25 mouse cellular contexts compared by ENCODE assay signal in the genomic region with DNA sequence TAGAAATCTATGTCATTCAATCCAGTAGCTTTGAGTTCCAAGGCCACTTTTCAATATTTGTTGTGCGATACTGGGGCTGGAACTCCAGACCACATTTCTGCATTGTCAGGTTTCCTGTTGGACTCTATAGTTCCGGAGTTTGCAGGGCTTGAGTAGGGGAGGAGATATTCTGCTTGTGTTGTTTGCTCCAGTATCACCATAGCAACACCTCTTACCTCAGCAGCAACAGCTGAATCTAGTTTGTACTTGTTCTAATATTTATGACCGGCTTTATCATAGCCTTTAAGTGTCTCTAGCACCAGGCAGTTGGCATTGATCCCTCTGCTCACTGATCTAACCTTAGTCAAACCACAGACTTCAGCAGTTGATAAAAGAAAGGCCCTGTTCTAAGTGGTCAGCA. TPM values are rescaled to one million over a fixed set of nuclear protein-coding genes. Genes with fewer than 3 reads are reported as not detected.
DNase-seq lines count a peak whose midpoint lies in the region; ATAC-seq and TF ChIP-seq lines count a peak whose summit lies in the region.
"Had no signal": no experiment of that assay in that cellular context is flagged by ENCODE, and none has a peak within 500 bp of the region (broad histone marks: within the 10 kb centered on the region; RNA-seq: fewer than 3 reads in every experiment).

No protein-coding gene starts in this region.

- H3K4me3 ChIP-seq in lung, embryonic 14.5 days (ENCODE audit: low read depth, low read length), result no peak overlapping the region
- no peak overlapping the region for H3K4me3 ChIP-seq in lung, adult 2 months (replicated peaks; ENCODE audit: extremely low read depth, low read depth, low read length)
- H3K4me3 ChIP-seq: embryonic facial prominence, embryonic 15.5 days; hindbrain, embryonic 15.5 days had no signal

- 68% methylated on average over 3 of the region's 3 CpGs for WGBS in lung, embryonic 14.5 days
- whole genome bisulfite sequencing in lung, adult 2 months, result 23% methylated on average over 3 of the region's 3 CpGs

- H3K36me3 ChIP-seq in lung, embryonic 14.5 days (ENCODE audit: insufficient read depth), result no peaks in the 10 kb centered on the region
- H3K36me3 ChIP-seq: embryonic facial prominence, embryonic 15.5 days; G1E; hindbrain, embryonic 15.5 days had no signal

- H3K9me3 ChIP-seq in lung, embryonic 14.5 days (ENCODE audit: low read depth, low read length), result no peaks in the 10 kb centered on the region
- H3K9me3 ChIP-seq: embryonic facial prominence, embryonic 15.5 days; G1E; hindbrain, embryonic 15.5 days had no signal

- H3K4me1 ChIP-seq in lung, embryonic 14.5 days (ENCODE audit: insufficient read depth), result no peaks in the 10 kb centered on the region
- H3K4me1 ChIP-seq in lung, adult 2 months (ENCODE audit: control insufficient read depth, insufficient read depth, low read length), result no peaks in the 10 kb centered on the region
- H3K4me1 ChIP-seq: embryonic facial prominence, embryonic 15.5 days; hindbrain, embryonic 15.5 days had no signal

- ATAC-seq in lung, embryonic 14.5 days (ENCODE audit: insufficient read depth), result no peak
- ATAC-seq in megakaryocyte progenitor cell, adult 5-6 weeks (replicated peaks; ENCODE audit: poor library complexity), result 0 out of 2 replicates have a peak, but pooled peaks have one; percentile 26
- no peak for ATAC-seq in CD4-positive, CD25-positive, alpha-beta regulatory T cell, adult 4 months
- ATAC-seq: activated CD4-positive, CD25-positive, alpha-beta regulatory T cell, adult 4 months; forebrain, postnatal 0 days had no signal

- peak; percentile 4 for DNase-seq in embryo, embryonic 11 days
- DNase-seq in embryo, embryonic 10.5 days (ENCODE audit: low spot score), result no peak
- peak; percentile 1 for DNase-seq in lung, embryonic 14.5 days
- DNase-seq in lung, adult 2 months, result no peak
- DNase-seq in c-Kit-positive CD71-negative TER-119-negative erythroid progenitor cells, embryonic 14.5 days (ENCODE audit: low read depth), result peak; percentile 10
- DNase-seq in thymus, postnatal 0 days (ENCODE audit: low spot score), result no peak
- DNase-seq: adrenal gland, postnatal 25 days; cerebellum, adult 2 months; forebrain, postnatal 0 days; heart, postnatal 14 days; kidney, adult 11 months; kidney, postnatal 10 days; right cerebral cortex, postnatal 4 days; thymus, postnatal 14 days had no signal

- H3K9ac ChIP-seq in lung, embryonic 14.5 days, result no peak overlapping the region
- H3K9ac ChIP-seq: embryonic facial prominence, embryonic 15.5 days; forebrain, postnatal 0 days; hindbrain, embryonic 15.5 days had no signal

- no peak for TF ChIP-seq CTCF in lung, embryonic 14.5 days (IDR thresholded peaks at IDR 0.05; ENCODE audit: low read depth)
- TF ChIP-seq CTCF in lung, adult 2 months (IDR thresholded peaks at IDR 0.05; ENCODE audit: insufficient read depth, low read length), result no peak

- H3K27me3 ChIP-seq in lung, embryonic 14.5 days (ENCODE audit: insufficient read depth, low read length), result no peaks in the 10 kb centered on the region
- H3K27me3 ChIP-seq: embryonic facial prominence, embryonic 15.5 days; hindbrain, embryonic 15.5 days had no signal

- no peak for TF ChIP-seq POLR2A in lung, adult 2 months (IDR thresholded peaks at IDR 0.05; ENCODE audit: borderline replicate concordance, extremely low read depth, low read depth, low read length)

- H3K27ac ChIP-seq in lung, embryonic 14.5 days (ENCODE audit: low read depth), result no peak overlapping the region
- H3K27ac ChIP-seq: embryonic facial prominence, embryonic 15.5 days; hindbrain, embryonic 15.5 days had no signal

- no peak overlapping the region for H3K4me2 ChIP-seq in lung, embryonic 14.5 days
- H3K4me2 ChIP-seq: embryonic facial prominence, embryonic 15.5 days; heart, embryonic 11.5 days; hindbrain, embryonic 15.5 days; liver, embryonic 11.5 days had no signal

RNA-seq across cellular contexts. Expression of a gene that starts 45.4 kb away (rescaled TPM):
- polyA plus RNA-seq in lung, embryonic 14.5 days (2014; fragmentation: Nextera tagmentation; extraction: Ambion mirVana), result 0.49 and 0.76 TPM in 2 replicates
- polyA plus RNA-seq in lung, adult 2 months (2012; rRNA removed), result 1.0 and 1.3 TPM in 2 replicates
- total RNA-seq in megakaryocyte progenitor cell, adult 5-6 weeks (2015), result not detected in 2 replicates
- 0.07 TPM in 1 of 2 replicates, not detected in the other for total RNA-seq in megakaryocyte progenitor cell, adult 5-6 weeks (2017)
- polyA plus RNA-seq in thymus, postnatal 0 days (2015; fragmentation: Nextera tagmentation; extraction: Ambion mirVana), result 0.18 TPM in 1 of 2 replicates, not detected in the other
- polyA plus RNA-seq in CD4-positive, CD25-positive, alpha-beta regulatory T cell, adult 4 months (2017; shearing (Covaris generic)), result not detected
- total RNA-seq: granulocyte monocyte progenitor cell, adult 5-6 weeks; megakaryocyte-erythroid progenitor cell, adult 5-6 weeks had no signal
- polyA plus RNA-seq: activated CD4-positive, CD25-positive, alpha-beta regulatory T cell, adult 4 months; G1E; liver, embryonic 11.5 days had no signal

RNA-seq across cellular contexts. Expression of a gene that starts 47.7 kb away (rescaled TPM):
- not detected in 2 replicates for polyA plus RNA-seq in lung, embryonic 14.5 days (2014; fragmentation: Nextera tagmentation; extraction: Ambion mirVana)
- polyA plus RNA-seq in lung, adult 2 months (2012; rRNA removed), result 1.7 and 2.6 TPM in 2 replicates
- total RNA-seq in megakaryocyte progenitor cell, adult 5-6 weeks (2015), result not detected in 2 replicates
- not detected in 2 replicates for total RNA-seq in megakaryocyte progenitor cell, adult 5-6 weeks (2017)
- 0.09 and 0.16 TPM in 2 replicates for polyA plus RNA-seq in thymus, postnatal 0 days (2015; fragmentation: Nextera tagmentation; extraction: Ambion mirVana)
- not detected for polyA plus RNA-seq in CD4-positive, CD25-positive, alpha-beta regulatory T cell, adult 4 months (2017; shearing (Covaris generic))
- total RNA-seq: gastrocnemius, adult 18-20 months; granulocyte monocyte progenitor cell, adult 5-6 weeks; megakaryocyte-erythroid progenitor cell, adult 5-6 weeks had no signal
- polyA plus RNA-seq: activated CD4-positive, CD25-positive, alpha-beta regulatory T cell, adult 4 months; G1E; heart, embryonic 11.5 days had no signal

Comparison
In these comparisons a context has a peak if more than half of its experiments do, and no peak if none do; other contexts are left out.
1. DNase-seq: peak in embryo, embryonic 11 days (single experiment), lung, embryonic 14.5 days (single experiment) and c-Kit-positive CD71-negative TER-119-negative erythroid progenitor cells, embryonic 14.5 days (single experiment); none in embryo, embryonic 10.5 days (single experiment), lung, adult 2 months (single experiment) and thymus, postnatal 0 days (single experiment).